Mouse (Mus musculus) kidney, adult 2 months (tissue): ENCODE measurements around the gene Gdpgp1. TPM values are rescaled to one million over a fixed set of nuclear protein-coding genes. Genes with fewer than 3 reads are reported as not detected.

Source experiments
- DNase-seq: peaks from one replicate; pipeline ENCODE4 v3.0.0; 2021
- H3K27ac ChIP-seq: fragments of 200-500 bp; 2 replicates; pipeline ENCODE4 v1.5.1; 2012; ENCODE audit warnings: low read depth, low read length, control low read depth, inconsistent platforms; ENCODE audit not compliant: insufficient read depth
- H3K27me3 ChIP-seq: fragments of 200-500 bp; replicated peaks from 2 replicates; pipeline ENCODE4 v1.6.1; 2012; ENCODE audit warnings: mild to moderate bottlenecking, moderate library complexity, low read length, inconsistent platforms; ENCODE audit not compliant: control insufficient read depth, insufficient read depth
- H3K36me3 ChIP-seq: fragments of 200-500 bp; 2 replicates; pipeline ENCODE4 v1.6.1; 2012; ENCODE audit warnings: mild to moderate bottlenecking, moderate library complexity, low read length, inconsistent platforms; ENCODE audit not compliant: control insufficient read depth, insufficient read depth
- H3K4me1 ChIP-seq: fragments of 200-500 bp; 2 replicates; pipeline ENCODE4 v1.6.1; 2011; ENCODE audit warnings: low read length; ENCODE audit not compliant: control insufficient read depth, insufficient read depth
- H3K4me3 ChIP-seq: fragments of 200-500 bp; 2 replicates; pipeline ENCODE4 v1.5.1; 2011; ENCODE audit warnings: mild to moderate bottlenecking, low read depth, low read length, control low read depth; ENCODE audit not compliant: insufficient read depth
- CTCF ChIP-seq: fragments of 200-500 bp; conservative IDR thresholded peaks from 2 replicates; pipeline ENCODE4 v1.5.1; 2011; ENCODE audit warnings: low read depth, mild to moderate bottlenecking, control low read depth, low read length, moderate library complexity, mixed read lengths; ENCODE audit not compliant: insufficient read depth, insufficient read length
- POLR2A ChIP-seq: fragments of 200-500 bp; IDR thresholded peaks from one replicate; pipeline ENCODE4 v1.6.1; 2011; ENCODE audit warnings: low read depth, low read length, control low read depth
- WGBS: fragments of 180-500 bp; shearing (Covaris S2); methylation state at CpG from one replicate; pipeline ENCODE4 v1.1.7; 2018; 5-methylcytosine and 5-hydroxymethylcytosine counted together
- polyA plus RNA-seq: library from polyadenylated mRNA; depleted of rRNA; stranded (reverse); fragments of >200 nt; gene quantifications from 2 replicates; pipeline ENCODE4 v1.2.3, GENCODE M21; 2012

The Gdpgp1 gene
- polyA plus RNA-seq, 1 experiment, result 2.4 TPM

- no peaks in the 10 kb centered on the region for H3K36me3 ChIP-seq
- 71% methylated on average over 11 of the region's 11 CpGs for WGBS
- TF ChIP-seq CTCF (no peak), POLR2A (no peak)
- H3K4me1 ChIP-seq, result peaks cover 43% of the 10 kb centered on the region
- no peak overlapping the region; the same call in 1 of the 2 replicates for H3K27ac ChIP-seq
- H3K27me3 ChIP-seq, result no peaks in the 10 kb centered on the region
- H3K4me3 ChIP-seq, result no peak overlapping the region
- no peak for DNase-seq
Measured at GRCm38 (mm10) chr7:80199851-80200587, 32.6 kb upstream of the Gdpgp1 start.

- Histone ChIP-seq H3K36me3 (no peaks in the 10 kb centered on the region), H3K4me3 (no peak overlapping the region), H3K27me3 (no peaks in the 10 kb centered on the region), H3K27ac (no peak overlapping the region; the same call in 1 of the 2 replicates), H3K4me1 (peaks cover 44% of the 10 kb centered on the region)
- TF ChIP-seq CTCF (no peak), POLR2A (no peak)
- DNase-seq, result no peak
- WGBS, result 87% methylated on average over 6 of the region's 6 CpGs
Measured at GRCm38 (mm10) chr7:80200588-80200945, 32.1 kb upstream of the Gdpgp1 start.

GRCm38 (mm10) chr7:80200963-80201539 is 31.6 kb upstream of the Gdpgp1 start:
- H3K4me3 ChIP-seq, result no peak overlapping the region
- TF ChIP-seq CTCF (no peak), POLR2A (no peak)
- no peaks in the 10 kb centered on the region for H3K36me3 ChIP-seq
- no peak overlapping the region for H3K27ac ChIP-seq
- DNase-seq, result peak; percentile 15
- H3K4me1 ChIP-seq, result peaks cover 48% of the 10 kb centered on the region
- no peaks in the 10 kb centered on the region for H3K27me3 ChIP-seq
- 52% methylated on average over 5 of the region's 5 CpGs for WGBS

DNA sequence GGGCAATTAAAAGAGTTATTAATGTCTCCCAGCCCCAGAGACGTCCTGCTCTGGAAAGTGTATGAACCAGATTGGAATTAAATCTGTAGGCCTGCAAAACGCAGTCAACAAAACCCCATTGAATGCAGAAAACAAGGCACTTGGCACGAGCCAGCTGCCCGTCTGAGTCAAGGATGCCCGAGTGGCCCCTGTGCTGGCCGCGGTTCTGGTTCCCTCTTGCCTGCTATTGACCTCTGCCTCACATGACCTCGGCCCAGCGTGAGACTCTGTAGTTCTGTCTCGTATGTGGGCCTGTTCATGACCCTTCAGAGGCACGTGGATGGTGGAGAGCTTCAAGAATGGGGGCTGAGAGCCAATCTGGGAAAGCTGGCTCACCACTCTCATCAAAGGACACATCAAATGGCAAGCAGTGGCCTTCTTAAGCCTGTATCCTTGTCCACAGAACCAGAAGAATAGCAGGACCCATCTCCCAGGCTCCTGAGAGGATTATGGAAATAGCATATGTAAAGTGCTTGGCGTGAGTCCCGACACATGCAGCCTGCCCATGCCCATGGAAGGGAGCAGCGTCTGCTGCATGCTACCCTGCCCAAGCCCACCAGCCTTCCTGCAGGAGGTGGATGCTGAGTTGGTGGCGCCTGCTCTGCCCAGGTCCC is 30.7 kb upstream of the Gdpgp1 start:
- H3K4me1 ChIP-seq, result peaks cover 58% of the 10 kb centered on the region
- no peak overlapping the region for H3K27ac ChIP-seq
- no peaks in the 10 kb centered on the region for H3K27me3 ChIP-seq
- TF ChIP-seq CTCF, result no peak
- TF ChIP-seq POLR2A, result no peak
- peak; percentile 61 for DNase-seq
- H3K36me3 ChIP-seq, result no peaks in the 10 kb centered on the region
- WGBS, result 66% methylated on average over 15 of the region's 15 CpGs
- H3K4me3 ChIP-seq, result no peak overlapping the region

DNA sequence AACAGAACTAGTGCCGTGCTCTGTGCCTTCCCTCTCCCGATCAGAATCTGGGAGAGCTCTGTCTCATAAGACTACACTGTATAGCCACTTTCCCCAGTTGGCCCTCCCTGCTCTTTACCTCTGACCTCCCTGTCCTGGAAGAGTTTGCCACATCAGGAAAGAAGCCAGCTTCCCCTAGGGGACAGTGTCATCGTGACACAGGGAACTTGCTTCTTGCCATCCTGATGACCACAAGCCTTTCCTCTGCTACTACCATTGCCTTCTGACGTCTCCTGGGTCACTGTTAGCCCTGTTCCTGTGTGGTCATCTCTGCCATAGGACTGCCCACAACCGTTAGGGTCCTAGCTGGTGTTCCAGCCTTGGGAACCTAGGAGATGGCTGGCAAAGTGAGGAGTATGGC is 29.7 kb upstream of the Gdpgp1 start:
- Histone ChIP-seq H3K4me1 (peaks cover 60% of the 10 kb centered on the region), H3K27me3 (no peaks in the 10 kb centered on the region), H3K27ac (no peak overlapping the region), H3K4me3 (no peak overlapping the region), H3K36me3 (no peaks in the 10 kb centered on the region)
- DNase-seq, result no peak
- TF ChIP-seq POLR2A (no peak), CTCF (no peak)
- 77% methylated on average over 5 of the region's 5 CpGs for WGBS

DNA sequence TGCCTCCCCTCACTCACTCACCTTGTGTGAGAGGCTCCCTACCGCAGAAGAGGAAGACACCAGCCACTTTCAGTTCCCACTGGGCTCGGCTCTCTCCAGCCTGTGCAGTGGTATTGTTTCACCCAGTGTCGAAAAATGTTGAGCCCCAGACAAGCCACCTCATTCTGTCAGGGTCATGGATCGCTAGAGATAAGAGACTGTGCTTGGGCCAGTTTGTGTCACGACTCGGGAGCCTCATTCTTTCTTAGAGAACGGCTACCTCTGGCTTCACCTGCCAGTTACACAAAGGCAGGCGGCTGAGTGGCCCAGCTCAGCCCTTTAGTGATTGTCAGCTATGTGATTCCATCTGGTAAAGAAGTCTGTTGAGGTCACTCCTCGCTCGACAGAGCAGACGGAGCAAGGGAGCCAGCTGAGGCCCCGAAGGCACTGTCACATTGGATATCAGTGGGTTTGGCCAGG is 29.0 kb upstream of the Gdpgp1 start:
- DNase-seq, result no peak
- no peak for TF ChIP-seq POLR2A
- no peak for TF ChIP-seq CTCF
- H3K4me3 ChIP-seq, result no peak overlapping the region
- WGBS, result 42% methylated on average over 12 of the region's 12 CpGs
- H3K4me1 ChIP-seq, result peaks cover 67% of the 10 kb centered on the region
- H3K27ac ChIP-seq, result no peak overlapping the region
- no peaks in the 10 kb centered on the region for H3K36me3 ChIP-seq
- no peaks in the 10 kb centered on the region for H3K27me3 ChIP-seq

GRCm38 (mm10) chr7:80204362-80204761 is 28.3 kb upstream of the Gdpgp1 start:
- WGBS, result 53% methylated on average over 4 of the region's 4 CpGs
- no peaks in the 10 kb centered on the region for H3K36me3 ChIP-seq
- no peak overlapping the region for H3K27ac ChIP-seq
- no peak for DNase-seq
- H3K27me3 ChIP-seq, result no peaks in the 10 kb centered on the region
- TF ChIP-seq POLR2A (no peak), CTCF (no peak)
- H3K4me1 ChIP-seq, result peaks cover 71% of the 10 kb centered on the region
- no peak overlapping the region for H3K4me3 ChIP-seq
